Mouse (Mus musculus) cortical plate, adult 2 months (tissue): Measurements from ENCODE around the gene Pex6.

Experiments used
- CTCF ChIP-seq: fragments of 200-500 bp; IDR thresholded peaks from 2 replicates; pipeline ENCODE4 v1.5.1; 2011; ENCODE audit warnings: mild to moderate bottlenecking, control low read depth, low read length; ENCODE audit not compliant: insufficient read depth; ENCODE audit errors: extremely low read depth
- POLR2A ChIP-seq: fragments of 200-500 bp; IDR thresholded peaks from 2 replicates; pipeline ENCODE4 v1.6.1; 2011; ENCODE audit warnings: mild to moderate bottlenecking, low read length, control low read depth; ENCODE audit not compliant: insufficient read depth; ENCODE audit errors: extremely low read depth

DNA sequence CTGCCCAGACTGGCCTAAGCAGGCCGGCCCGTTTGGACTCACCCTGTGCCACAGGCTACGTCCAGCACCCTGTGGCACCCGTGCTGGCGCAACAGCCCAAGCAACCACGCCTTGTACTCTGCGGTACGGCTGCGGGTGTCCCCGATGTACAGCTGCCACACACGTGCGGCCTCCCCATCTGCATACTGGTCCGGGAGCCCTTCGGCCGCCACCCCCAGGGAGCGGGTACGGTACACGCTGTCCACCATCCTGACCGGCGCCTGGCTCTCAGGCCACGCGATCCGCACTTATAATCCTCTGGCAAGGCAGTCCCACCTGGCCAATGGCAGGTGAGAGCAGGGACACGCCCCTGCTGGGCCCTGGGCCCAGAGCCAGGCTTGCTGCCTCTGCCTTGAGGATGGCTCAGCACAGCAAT, 17.6 kb downstream of the Pex6 start, which contains the start of gene Gnmt:
- TF ChIP-seq CTCF = no peak
- no peak for TF ChIP-seq POLR2A
